Mouse (Mus musculus) lung, adult 2 months (tissue): ENCODE data around the gene Lama5. TPM values are rescaled to one million over a fixed set of nuclear protein-coding genes. Genes with fewer than 3 reads are reported as not detected.

ENCODE experiments used
- DNase-seq: peaks from one replicate; pipeline ENCODE4 v3.0.0; 2022
- H3K4me1 ChIP-seq: fragments of 200-500 bp; 2 replicates; pipeline ENCODE4 v1.6.1; 2011; ENCODE audit warnings: low read length; ENCODE audit not compliant: control insufficient read depth, insufficient read depth
- H3K4me3 ChIP-seq: fragments of 200-500 bp; replicated peaks from 2 replicates; pipeline ENCODE3; 2011; ENCODE audit warnings: low read depth, mild to moderate bottlenecking, control low read depth, low read length; ENCODE audit errors: extremely low read depth
- CTCF ChIP-seq: fragments of 200-500 bp; IDR thresholded peaks from 2 replicates; pipeline ENCODE4 v1.5.1; 2011; ENCODE audit warnings: mild to moderate bottlenecking, low read length, control low read depth; ENCODE audit not compliant: insufficient read depth
- POLR2A ChIP-seq: fragments of 200-500 bp; IDR thresholded peaks from 2 replicates; pipeline ENCODE4 v1.6.1; 2011; ENCODE audit warnings: low read depth, mild to moderate bottlenecking, control low read depth, low read length, borderline replicate concordance; ENCODE audit errors: extremely low read depth
- WGBS: fragments of 180-500 bp; shearing (Covaris S2); methylation state at CpG from one replicate; pipeline ENCODE4 v1.1.7; 2018; 5-methylcytosine and 5-hydroxymethylcytosine counted together
- polyA plus RNA-seq: library from polyadenylated mRNA; depleted of rRNA; stranded (reverse); fragments of >200 nt; gene quantifications from 2 replicates; pipeline ENCODE4 v1.2.3, GENCODE M21; 2012

Gene Lama5
- polyA plus RNA-seq, 1 experiment, result 148 TPM

GRCm38 (mm10) chr2:180236930-180237329 is 11.3 kb upstream of the Lama5 start:
- peaks cover 17% of the 10 kb centered on the region for H3K4me1 ChIP-seq
- H3K4me3 ChIP-seq, result no peak overlapping the region
- WGBS, result 80% methylated on average over 3 of the region's 3 CpGs
- no peak for TF ChIP-seq CTCF
- TF ChIP-seq POLR2A, result no peak
- DNase-seq, result no peak

GRCm38 (mm10) chr2:180236500-180236899 is 10.8 kb upstream of the Lama5 start:
- no peak overlapping the region for H3K4me3 ChIP-seq
- peaks cover 17% of the 10 kb centered on the region for H3K4me1 ChIP-seq
- no peak for DNase-seq
- TF ChIP-seq POLR2A (no peak), CTCF (no peak)
- WGBS, result 48% methylated on average over 3 of the region's 3 CpGs

GRCm38 (mm10) chr2:180235788-180236187 is 10.1 kb upstream of the Lama5 start:
- Histone ChIP-seq H3K4me1 (peaks cover 17% of the 10 kb centered on the region), H3K4me3 (no peak overlapping the region)
- 65% methylated on average over 4 of the region's 4 CpGs for WGBS
- TF ChIP-seq CTCF, result no peak
- no peak for TF ChIP-seq POLR2A
- peak; percentile 23 for DNase-seq

GRCm38 (mm10) chr2:180234980-180235379 is 9.3 kb upstream of the Lama5 start:
- H3K4me1 ChIP-seq, result peaks cover 17% of the 10 kb centered on the region
- DNase-seq, result peak; percentile 24
- no peak overlapping the region for H3K4me3 ChIP-seq
- TF ChIP-seq CTCF, result no peak
- no peak for TF ChIP-seq POLR2A
- WGBS, result 47% methylated on average over 6 of the region's 6 CpGs

GRCm38 (mm10) chr2:180234353-180234752 is 8.7 kb upstream of the Lama5 start:
- DNase-seq, result no peak
- peaks cover 17% of the 10 kb centered on the region for H3K4me1 ChIP-seq
- H3K4me3 ChIP-seq, result no peak overlapping the region
- TF ChIP-seq POLR2A (no peak), CTCF (no peak)
- WGBS, result 36% methylated on average over 8 of the region's 8 CpGs

- TF ChIP-seq POLR2A (no peak), CTCF (no peak)
- WGBS, result 63% methylated on average over 7 of the region's 7 CpGs
- DNase-seq, result no peak
- H3K4me3 ChIP-seq, result no peak overlapping the region
- H3K4me1 ChIP-seq, result peaks cover 18% of the 10 kb centered on the region
Measured at GRCm38 (mm10) chr2:180233101-180233904, 7.6 kb upstream of the Lama5 start.

- Histone ChIP-seq H3K4me1 (peaks cover 25% of the 10 kb centered on the region), H3K4me3 (no peak overlapping the region)
- TF ChIP-seq POLR2A, result no peak
- TF ChIP-seq CTCF, result no peak
- WGBS, result 56% methylated on average over 4 of the region's 4 CpGs
- DNase-seq, result no peak
Measured at GRCm38 (mm10) chr2:180230482-180230881, 4.8 kb upstream of the Lama5 start.

GRCm38 (mm10) chr2:180229129-180229528 is 3.5 kb upstream of the Lama5 start:
- no peak overlapping the region for H3K4me3 ChIP-seq
- H3K4me1 ChIP-seq, result peaks cover 13% of the 10 kb centered on the region
- DNase-seq, result no peak
- WGBS, result 73% methylated on average over 3 of the region's 3 CpGs
- no peak for TF ChIP-seq POLR2A
- no peak for TF ChIP-seq CTCF

GRCm38 (mm10) chr2:180228592-180228991 is 2.9 kb upstream of the Lama5 start:
- Histone ChIP-seq H3K4me1 (peaks cover 14% of the 10 kb centered on the region), H3K4me3 (no peak overlapping the region)
- DNase-seq, result peak; percentile 26
- TF ChIP-seq POLR2A, result no peak
- peak; percentile 9; the same call in 1 of the 2 replicates for TF ChIP-seq CTCF
- WGBS, result 34% methylated on average over 7 of the region's 7 CpGs

GRCm38 (mm10) chr2:180228060-180228458 is 2.4 kb upstream of the Lama5 start:
- no peak for DNase-seq
- H3K4me3 ChIP-seq, result no peak overlapping the region
- 54% methylated on average over 6 of the region's 6 CpGs for WGBS
- no peak for TF ChIP-seq CTCF
- no peak for TF ChIP-seq POLR2A
- peaks cover 15% of the 10 kb centered on the region for H3K4me1 ChIP-seq
